Mouse (Mus musculus) heart, embryonic 14.5 days (tissue): ENCODE data around the gene Mycbp2. TPM values are rescaled to one million over a fixed set of nuclear protein-coding genes. Genes with fewer than 3 reads are reported as not detected.

ENCODE experiments used
- ATAC-seq: fragments of 200-750 bp; cut with Nextera tagmentation; 2 replicates; pipeline ENCODE4 v1.8.0; 2017; ENCODE audit warnings: low read depth, moderate TSS enrichment; ENCODE audit not compliant: insufficient number of reproducible peaks, insufficient read depth, low FRiP score
- H3K27ac ChIP-seq, 2 experiments: fragments of 200-500 bp in 1 of 2; fragments of 300-500 bp in 1 of 2; sonication (generic) in 1 of 2; replicated peaks in 1 of 2; 2 replicates each; pipeline ENCODE4 v1.5.1; 2012 to 2014; ENCODE audit warnings: low read depth in 2 of 2, low read length in 2 of 2, control low read depth in 1 of 2, mild to moderate bottlenecking in 1 of 2, mixed read lengths in 1 of 2; ENCODE audit not compliant: control insufficient read depth in 1 of 2, insufficient read depth in 1 of 2
- H3K27me3 ChIP-seq: fragments of 300-500 bp; sonication (generic); 2 replicates; pipeline ENCODE4 v1.6.1; 2014; ENCODE audit warnings: mild to moderate bottlenecking, low read length, control low read depth; ENCODE audit not compliant: control insufficient read depth, insufficient read depth
- H3K36me3 ChIP-seq: fragments of 300-500 bp; sonication (generic); 2 replicates; pipeline ENCODE4 v1.6.1; 2014; ENCODE audit warnings: mild to moderate bottlenecking, control low read depth, low read length, mixed read lengths; ENCODE audit not compliant: control insufficient read depth, insufficient read depth
- H3K4me1 ChIP-seq, 2 experiments: fragments of 200-500 bp in 1 of 2; fragments of 300-500 bp in 1 of 2; sonication (generic) in 1 of 2; 2 replicates each; pipeline ENCODE4 v1.6.1; 2012 to 2014; ENCODE audit warnings: low read length in 2 of 2, control low read depth in 1 of 2, mixed read lengths in 1 of 2; ENCODE audit not compliant: control insufficient read depth in 2 of 2, insufficient read depth in 2 of 2
- H3K4me2 ChIP-seq: fragments of 300-500 bp; sonication (generic); 2 replicates; pipeline ENCODE4 v1.6.1; 2014; ENCODE audit warnings: mild to moderate bottlenecking, low read length
- H3K4me3 ChIP-seq, 2 experiments: fragments of 200-500 bp in 1 of 2; fragments of 300-500 bp in 1 of 2; sonication (generic) in 1 of 2; 2 replicates each; pipeline ENCODE4 v1.5.1; 2012 to 2014; ENCODE audit warnings: low read length in 2 of 2, mild to moderate bottlenecking in 2 of 2, control low read depth in 1 of 2, low read depth in 1 of 2, moderate library complexity in 1 of 2; ENCODE audit not compliant: control insufficient read depth in 1 of 2, insufficient read depth in 1 of 2
- H3K9ac ChIP-seq: fragments of 300-500 bp; sonication (generic); 2 replicates; pipeline ENCODE4 v1.6.1; 2014; ENCODE audit warnings: mild to moderate bottlenecking, low read length
- H3K9me3 ChIP-seq: fragments of 300-500 bp; sonication (generic); 2 replicates; pipeline ENCODE4 v1.6.1; 2016; ENCODE audit warnings: low read length, control low read depth; ENCODE audit not compliant: control insufficient read depth
- WGBS: fragments of 180-500 bp; shearing (Covaris S2); extraction: QIAGEN DNeasy Blood & Tissue Kit; methylation state at CpG from one replicate; pipeline ENCODE4 v1.1.7; 2014; 5-methylcytosine and 5-hydroxymethylcytosine counted together
- polyA plus RNA-seq: library from polyadenylated mRNA; unstranded; fragments of >200 nt; fragmentation: Nextera tagmentation; extraction: Ambion mirVana; gene quantifications from 2 replicates; pipeline ENCODE4 v1.2.1, GENCODE M21; 2014

Gene Mycbp2
- polyA plus RNA-seq, 1 experiment from 2014 or later = 16.6 TPM

DNA sequence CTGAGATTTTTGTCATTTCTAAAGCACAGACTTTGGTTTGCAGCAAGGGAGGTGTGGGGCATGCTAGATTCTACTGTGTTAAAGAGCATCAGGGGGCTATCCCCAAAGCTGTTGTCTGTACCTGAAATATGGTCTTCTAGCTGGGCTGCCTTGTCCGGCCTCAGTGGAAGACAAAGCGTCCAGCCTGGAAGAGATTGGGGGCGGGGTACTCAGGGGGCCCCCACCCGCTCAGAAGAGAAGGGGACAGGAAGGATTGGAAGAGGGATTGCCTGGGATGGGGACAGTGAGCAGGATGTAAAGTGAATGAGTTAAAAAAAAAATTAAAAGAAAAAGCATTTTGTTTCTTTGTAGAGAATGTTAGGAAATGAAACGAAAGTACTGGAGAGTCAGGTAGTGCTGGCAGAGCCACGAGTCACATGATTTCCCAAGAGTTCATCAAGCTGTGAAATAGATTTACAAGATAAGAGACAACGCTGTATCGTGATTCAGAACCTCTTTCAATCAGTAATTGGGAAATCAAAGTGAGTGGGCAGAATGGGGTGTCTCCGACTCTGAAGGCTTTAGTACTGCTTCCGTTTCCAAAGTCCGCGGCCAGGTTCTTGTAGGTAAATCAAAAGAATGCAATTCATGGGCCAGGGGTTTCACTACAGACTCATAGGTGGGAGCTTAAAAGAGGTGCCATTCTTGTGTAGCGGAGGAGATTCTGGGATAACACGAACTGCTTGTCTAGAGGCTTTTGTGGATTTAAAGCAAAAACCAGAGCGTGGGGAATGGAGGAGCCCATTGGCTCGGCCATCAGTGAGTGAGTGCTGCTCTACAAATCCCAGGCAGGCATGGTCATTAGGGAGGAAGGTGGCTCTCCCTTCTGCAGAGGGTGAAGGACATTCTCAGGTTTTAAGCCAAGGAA is 268.4 kb downstream of the Mycbp2 start:
- Histone ChIP-seq H3K36me3 (peaks cover 76% of the 10 kb centered on the region), H3K4me3 (no peak overlapping the region), H3K9ac (no peak overlapping the region), H3K9me3 (no peaks in the 10 kb centered on the region), H3K27ac (no peak overlapping the region), H3K27me3 (no peaks in the 10 kb centered on the region), H3K4me1 (no peaks in the 10 kb centered on the region), H3K4me2 (no peak overlapping the region)
- WGBS = 90% methylated on average over 16 of the region's 16 CpGs
- ATAC-seq = no peak

DNA sequence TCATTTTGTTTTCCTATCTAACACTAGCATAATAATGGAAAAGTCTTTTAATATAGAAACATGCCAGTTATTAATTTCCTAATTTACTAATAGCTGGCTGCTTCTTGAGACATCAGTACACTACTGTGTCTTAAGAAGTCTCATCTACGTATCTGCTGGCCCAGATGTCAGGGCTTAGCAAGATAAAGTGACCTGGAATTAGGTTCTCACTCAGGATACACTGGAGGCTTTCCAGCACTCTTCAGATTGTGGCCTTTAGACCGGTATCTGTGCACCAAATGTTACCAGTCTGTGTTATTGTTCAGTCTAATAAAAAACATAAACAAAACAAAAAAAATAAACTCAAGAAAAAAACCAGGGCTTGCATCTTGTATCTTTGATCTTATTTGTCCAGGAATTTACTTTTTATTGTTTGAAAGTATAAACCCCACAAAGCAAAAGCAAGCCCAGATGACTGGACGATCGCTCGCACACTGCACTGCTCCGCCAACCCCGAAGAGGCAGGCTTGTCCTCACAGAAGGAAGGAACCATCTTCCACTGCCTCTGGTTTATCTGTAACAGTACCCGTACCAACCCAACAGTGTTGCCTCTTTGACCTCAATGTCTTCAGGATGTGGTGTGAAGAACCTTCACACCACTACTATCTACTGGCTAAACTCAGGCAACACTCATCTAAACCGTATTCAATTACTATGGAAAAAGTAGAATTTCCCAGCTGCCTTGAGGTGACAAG is 269.2 kb downstream of the Mycbp2 start:
- H3K27ac ChIP-seq = no peak overlapping the region
- no peak; the same call in 1 of the 2 replicates for ATAC-seq
- no peaks in the 10 kb centered on the region for H3K4me1 ChIP-seq
- no peaks in the 10 kb centered on the region for H3K9me3 ChIP-seq
- no peak overlapping the region for H3K4me2 ChIP-seq
- 83% methylated on average over 9 of the region's 9 CpGs for WGBS
- H3K4me3 ChIP-seq = no peak overlapping the region
- peaks cover 76% of the 10 kb centered on the region for H3K36me3 ChIP-seq
- H3K27me3 ChIP-seq = no peaks in the 10 kb centered on the region
- no peak overlapping the region for H3K9ac ChIP-seq

DNA sequence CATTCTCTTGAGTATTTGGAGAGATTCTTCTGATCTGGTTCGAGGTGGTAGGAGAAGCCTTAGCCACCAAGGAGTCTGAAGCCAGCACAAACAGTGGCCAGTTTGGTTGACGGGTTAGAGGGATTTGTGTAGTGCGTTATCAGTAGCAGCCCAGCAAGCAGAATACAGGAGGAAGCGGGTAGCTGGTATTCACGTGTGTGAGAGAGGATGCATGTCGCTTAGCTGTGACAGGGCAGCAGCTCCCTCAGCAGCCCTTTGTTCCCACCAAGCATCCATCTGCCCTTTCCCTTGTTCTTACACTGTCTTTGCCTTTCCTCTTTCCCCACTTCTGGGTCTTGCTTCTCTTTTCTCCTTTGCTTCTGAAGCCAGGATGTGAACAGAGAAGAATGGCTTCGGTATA is 271.4 kb downstream of the Mycbp2 start:
- Histone ChIP-seq H3K9ac (no peak overlapping the region), H3K27ac (no peak overlapping the region), H3K4me1 (no peaks in the 10 kb centered on the region), H3K27me3 (no peaks in the 10 kb centered on the region), H3K4me2 (no peak overlapping the region), H3K36me3 (peaks cover 75% of the 10 kb centered on the region), H3K4me3 (no peak overlapping the region), H3K9me3 (no peaks in the 10 kb centered on the region)
- WGBS = 62% methylated on average over 7 of the region's 7 CpGs
- no peak for ATAC-seq

DNA sequence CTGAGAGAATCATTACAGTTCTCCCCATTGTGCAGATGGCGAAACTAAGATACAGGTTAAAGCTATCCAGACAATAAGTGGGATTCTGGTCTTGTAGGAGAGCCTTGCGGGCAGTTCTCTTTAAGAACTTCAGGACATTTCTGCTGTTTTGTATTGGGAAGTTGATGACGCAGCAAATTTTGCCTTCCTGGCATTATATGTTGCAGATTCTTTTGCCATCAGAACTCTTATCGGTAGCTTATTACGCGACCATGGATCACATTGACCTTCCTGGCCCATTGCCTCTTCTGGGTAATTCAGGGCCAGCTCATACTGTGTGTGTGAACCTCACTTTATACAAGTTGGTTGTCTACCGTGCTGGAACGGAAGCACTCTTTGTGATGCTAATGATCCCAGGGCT is 272.8 kb downstream of the Mycbp2 start:
- Histone ChIP-seq H3K4me1 (peaks cover 0 to 5% of the 10 kb centered on the region in 2 experiments; a peak in 2 of 4 replicates), H3K9me3 (no peaks in the 10 kb centered on the region), H3K27me3 (no peaks in the 10 kb centered on the region), H3K27ac (no peak overlapping the region), H3K9ac (no peak overlapping the region), H3K4me2 (no peak overlapping the region), H3K4me3 (no peak overlapping the region), H3K36me3 (peaks cover 67% of the 10 kb centered on the region)
- ATAC-seq = no peak
- 97% methylated on average over 8 of the region's 8 CpGs for WGBS

DNA sequence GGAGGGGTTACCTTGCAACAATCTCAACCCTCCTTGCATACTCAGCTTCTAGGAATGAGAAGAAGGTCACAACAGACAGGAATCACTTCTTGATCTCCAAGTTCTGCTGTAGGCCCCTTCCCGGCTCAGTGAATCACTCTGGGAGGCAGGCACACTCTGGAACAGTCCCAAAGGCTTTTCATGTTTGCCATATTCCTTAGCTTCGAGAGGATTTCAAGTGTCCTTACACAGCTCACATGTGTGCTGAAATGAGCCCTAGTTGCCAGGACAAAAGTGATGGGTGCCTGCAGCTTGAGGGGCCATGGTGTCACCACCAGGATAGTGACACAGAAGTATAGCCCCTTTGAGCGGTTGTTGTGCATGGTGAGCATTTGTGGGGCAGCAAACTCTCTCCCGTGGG is 273.9 kb downstream of the Mycbp2 start:
- Histone ChIP-seq H3K9me3 (no peaks in the 10 kb centered on the region), H3K4me1 (peaks cover 0 to 5% of the 10 kb centered on the region in 2 experiments; a peak in 2 of 4 replicates), H3K9ac (no peak overlapping the region), H3K4me2 (no peak overlapping the region), H3K27me3 (no peaks in the 10 kb centered on the region), H3K4me3 (no peak overlapping the region), H3K36me3 (peaks cover 56% of the 10 kb centered on the region), H3K27ac (no peak overlapping the region)
- WGBS = 85% methylated on average over 4 of the region's 4 CpGs
- no peak for ATAC-seq

DNA sequence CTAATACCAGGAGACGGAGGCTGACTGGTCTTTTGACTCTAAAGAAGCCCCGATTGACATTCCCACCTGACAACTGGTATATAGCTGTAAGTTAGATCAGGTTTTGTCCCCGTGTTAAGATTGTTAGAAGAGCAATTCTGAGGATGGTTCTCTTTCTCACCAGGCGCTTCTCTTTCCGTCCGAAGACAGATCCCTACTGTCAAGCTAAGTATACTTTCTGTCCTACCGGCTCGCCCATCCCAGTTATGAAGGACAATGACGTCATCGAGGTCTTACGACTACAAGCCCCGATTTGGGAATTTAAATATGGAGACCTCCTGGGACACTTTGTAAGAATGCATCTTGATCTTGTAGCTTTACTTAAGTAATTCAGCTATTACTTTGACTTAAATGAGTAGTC is 275.1 kb downstream of the Mycbp2 start:
- no peak overlapping the region for H3K4me3 ChIP-seq
- no peak overlapping the region for H3K9ac ChIP-seq
- H3K36me3 ChIP-seq = peaks cover 44% of the 10 kb centered on the region
- H3K4me2 ChIP-seq = no peak overlapping the region
- H3K27me3 ChIP-seq = no peaks in the 10 kb centered on the region
- no peaks in the 10 kb centered on the region for H3K9me3 ChIP-seq
- no peak overlapping the region for H3K27ac ChIP-seq
- 90% methylated on average over 12 of the region's 12 CpGs for WGBS
- ATAC-seq = no peak
- H3K4me1 ChIP-seq = peaks cover 0 to 5% of the 10 kb centered on the region in 2 experiments; a peak in 2 of 4 replicates

DNA sequence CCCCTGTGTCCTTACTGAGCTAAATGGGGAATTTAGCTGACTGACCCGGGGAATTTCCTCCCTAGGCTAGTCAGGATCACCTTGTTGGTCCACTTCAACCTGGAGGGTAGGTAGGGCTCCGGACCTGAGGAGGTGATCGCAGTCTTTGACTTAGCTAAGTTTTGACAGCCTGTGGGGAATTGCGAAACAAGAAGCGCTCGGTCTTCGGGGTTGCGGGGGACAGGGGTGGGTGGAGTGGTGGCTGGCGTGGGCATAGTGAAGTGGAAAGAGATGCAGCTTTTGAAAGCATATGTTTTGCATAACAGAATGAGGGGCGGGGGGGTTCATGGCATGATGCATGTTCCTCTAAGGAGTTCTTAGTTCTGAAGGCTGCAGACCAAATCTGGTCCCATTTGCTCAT is 275.8 kb downstream of the Mycbp2 start:
- no peak for ATAC-seq
- peak overlapping the region; percentile 97 for H3K4me2 ChIP-seq
- peaks cover 0 to 5% of the 10 kb centered on the region in 2 experiments; a peak in 2 of 4 replicates for H3K4me1 ChIP-seq
- H3K9ac ChIP-seq = peak overlapping the region; percentile 79
- peaks cover 37% of the 10 kb centered on the region for H3K36me3 ChIP-seq
- H3K27ac ChIP-seq = peak overlapping the region; percentile 78 to 84
- peak overlapping the region; percentile 62 to 78 for H3K4me3 ChIP-seq
- no peaks in the 10 kb centered on the region for H3K9me3 ChIP-seq
- H3K27me3 ChIP-seq = no peaks in the 10 kb centered on the region
- 2% methylated on average over 10 of the region's 10 CpGs for WGBS
